Mouse (Mus musculus): ENCODE data around the gene Rpp25. TPM values are rescaled to one million over a fixed set of nuclear protein-coding genes. Genes with fewer than 3 reads are reported as not detected.
A peak's percentile ranks its signal among the peaks of the same experiment; 100 is the strongest.

Rpp25 gene
- polyA plus RNA-seq, 1 experiment from 2014 or later: 0.89 TPM

GRCm38 (mm10) chr9:57497236-57497635 lies 6.6 kb upstream of the Rpp25 start:
- peaks cover 39% of the 10 kb centered on the region for H3K27me3 ChIP-seq
- ATAC-seq (ENCODE audit: insufficient number of reproducible peaks, low FRiP score, low TSS enrichment, low read depth): no peak
- H3K9ac ChIP-seq: no peak overlapping the region
- peaks cover 5% of the 10 kb centered on the region; the same call in 1 of the 2 replicates for H3K4me1 ChIP-seq
- H3K27ac ChIP-seq (replicated peaks): no peak overlapping the region
- no peaks in the 10 kb centered on the region for H3K9me3 ChIP-seq (replicated peaks)
- 74% methylated on average over 5 of the region's 5 CpGs for WGBS
- no peak overlapping the region for H3K4me2 ChIP-seq (replicated peaks)
- no peak overlapping the region for H3K4me3 ChIP-seq (replicated peaks)
- H3K36me3 ChIP-seq: no peaks in the 10 kb centered on the region

- H3K9ac ChIP-seq: no peak overlapping the region
- H3K4me2 ChIP-seq (replicated peaks): no peak overlapping the region
- peaks cover 52% of the 10 kb centered on the region for H3K27me3 ChIP-seq
- no peak overlapping the region for H3K27ac ChIP-seq (replicated peaks)
- H3K4me1 ChIP-seq: peaks cover 17% of the 10 kb centered on the region
- ATAC-seq (ENCODE audit: insufficient number of reproducible peaks, low FRiP score, low TSS enrichment, low read depth): no peak
- WGBS: 47% methylated on average over 7 of the region's 7 CpGs
- H3K36me3 ChIP-seq: no peaks in the 10 kb centered on the region
- no peaks in the 10 kb centered on the region for H3K9me3 ChIP-seq (replicated peaks)
- H3K4me3 ChIP-seq (replicated peaks): no peak overlapping the region
Observed at GRCm38 (mm10) chr9:57498536-57498935, 5.3 kb upstream of the Rpp25 start.

DNA sequence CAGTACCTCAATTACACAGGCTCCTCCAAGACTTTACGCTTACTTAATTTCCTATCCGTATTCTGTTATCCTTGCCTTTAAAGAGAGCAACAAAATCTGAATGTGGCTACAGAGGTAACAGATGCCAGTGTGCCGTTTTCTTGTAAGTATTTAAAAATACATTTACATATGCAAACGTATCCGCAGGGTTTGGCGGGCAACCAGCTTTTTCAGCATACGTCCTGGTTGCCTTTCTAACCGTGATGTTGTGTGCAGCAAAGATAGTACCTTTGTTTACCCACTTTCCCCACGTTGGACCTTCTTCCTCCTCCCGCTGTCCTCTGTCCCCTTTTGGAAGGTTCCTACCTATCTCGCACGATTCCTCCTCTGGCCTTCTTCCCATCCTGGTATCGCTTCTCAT lies 2.4 kb upstream of the Rpp25 start:
- Histone ChIP-seq H3K4me2 (replicated peaks) (peak overlapping the region; percentile 13; the same call in 1 of the 2 replicates), H3K4me1 (peaks cover 35% of the 10 kb centered on the region), H3K27me3 (peaks cover 81% of the 10 kb centered on the region), H3K9ac (no peak overlapping the region), H3K36me3 (no peaks in the 10 kb centered on the region), H3K27ac (replicated peaks) (no peak overlapping the region), H3K4me3 (replicated peaks) (no peak overlapping the region), H3K9me3 (replicated peaks) (no peaks in the 10 kb centered on the region)
- no peak for ATAC-seq (ENCODE audit: insufficient number of reproducible peaks, low FRiP score, low TSS enrichment, low read depth)
- 8% methylated on average over 13 of the region's 13 CpGs for WGBS

GRCm38 (mm10) chr9:57501861-57502260 lies 2.0 kb upstream of the Rpp25 start:
- 3% methylated on average over 20 of the region's 20 CpGs for WGBS
- H3K4me2 ChIP-seq (replicated peaks): peak overlapping the region; percentile 13; the same call in 1 of the 2 replicates
- no peak overlapping the region for H3K27ac ChIP-seq (replicated peaks)
- peaks cover 35% of the 10 kb centered on the region for H3K4me1 ChIP-seq
- no peak overlapping the region for H3K9ac ChIP-seq
- no peak for ATAC-seq (ENCODE audit: insufficient number of reproducible peaks, low FRiP score, low TSS enrichment, low read depth)
- no peak overlapping the region for H3K4me3 ChIP-seq (replicated peaks)
- H3K9me3 ChIP-seq (replicated peaks): no peaks in the 10 kb centered on the region
- peaks cover 83% of the 10 kb centered on the region for H3K27me3 ChIP-seq
- H3K36me3 ChIP-seq: no peaks in the 10 kb centered on the region

DNA sequence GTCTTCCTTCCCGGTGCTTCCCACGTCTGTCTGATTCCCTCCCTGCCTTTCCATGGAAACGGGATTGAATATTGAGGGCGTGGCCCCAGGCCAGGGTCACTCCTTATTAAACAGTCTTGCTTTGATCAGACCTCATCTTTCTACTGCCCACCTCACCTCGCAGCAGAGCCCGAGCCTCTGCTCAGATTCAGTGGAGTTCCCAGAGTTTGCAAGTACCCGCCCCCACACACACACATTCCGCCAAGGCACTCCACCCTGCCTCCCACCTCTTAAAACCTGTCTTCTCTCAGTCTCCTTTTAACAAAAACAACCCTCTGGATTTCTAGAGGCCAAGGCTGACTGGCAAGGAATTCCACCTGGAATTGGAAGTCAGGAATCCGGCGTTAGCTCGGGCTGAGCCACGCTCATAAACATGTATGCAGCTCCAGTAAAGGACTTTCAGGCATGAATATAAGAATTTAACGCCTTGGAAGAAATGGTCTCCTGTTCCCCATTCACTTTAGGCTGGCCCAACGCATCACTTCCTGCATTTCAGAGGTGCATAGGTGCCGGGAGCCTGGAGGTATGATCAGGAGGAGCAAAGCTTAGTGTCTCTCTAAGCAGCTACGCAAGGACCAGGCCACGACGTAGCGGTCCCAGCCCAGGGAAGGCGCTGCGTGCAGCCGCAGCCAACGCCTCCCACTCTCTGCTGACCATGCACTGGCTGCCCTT lies 760 bp upstream of the Rpp25 start:
- Histone ChIP-seq H3K36me3 (no peaks in the 10 kb centered on the region), H3K27me3 (peaks cover 83% of the 10 kb centered on the region), H3K4me3 (replicated peaks) (peak overlapping the region; percentile 45), H3K27ac (replicated peaks) (no peak overlapping the region), H3K4me2 (replicated peaks) (peak overlapping the region; percentile 97), H3K9ac (no peak overlapping the region), H3K9me3 (replicated peaks) (no peaks in the 10 kb centered on the region), H3K4me1 (peaks cover 35% of the 10 kb centered on the region)
- no peak for ATAC-seq (ENCODE audit: insufficient number of reproducible peaks, low FRiP score, low TSS enrichment, low read depth)
- 3% methylated on average over 23 of the region's 23 CpGs for WGBS

GRCm38 (mm10) chr9:57504381-57504700 lies 515 bp downstream of the Rpp25 start:
- Histone ChIP-seq H3K36me3 (no peaks in the 10 kb centered on the region), H3K27ac (replicated peaks) (no peak overlapping the region), H3K4me1 (peaks cover 35% of the 10 kb centered on the region), H3K9me3 (replicated peaks) (no peaks in the 10 kb centered on the region), H3K27me3 (peaks cover 73% of the 10 kb centered on the region), H3K4me2 (replicated peaks) (peak overlapping the region; percentile 97), H3K4me3 (replicated peaks) (peak overlapping the region; percentile 45), H3K9ac (peak overlapping the region; percentile 23; the same call in 1 of the 2 replicates)
- under 1% methylated on average over 34 of the region's 34 CpGs for WGBS
- peak; percentile 75 for ATAC-seq (ENCODE audit: insufficient number of reproducible peaks, low FRiP score, low TSS enrichment, low read depth)

- Histone ChIP-seq H3K4me2 (replicated peaks) (no peak overlapping the region), H3K36me3 (no peaks in the 10 kb centered on the region), H3K4me1 (peaks cover 35% of the 10 kb centered on the region), H3K27ac (replicated peaks) (no peak overlapping the region), H3K4me3 (replicated peaks) (peak overlapping the region; percentile 45), H3K9me3 (replicated peaks) (no peaks in the 10 kb centered on the region), H3K27me3 (peaks cover 67% of the 10 kb centered on the region), H3K9ac (no peak overlapping the region)
- whole genome bisulfite sequencing: 46% methylated on average over 10 of the region's 10 CpGs
- no peak for ATAC-seq (ENCODE audit: insufficient number of reproducible peaks, low FRiP score, low TSS enrichment, low read depth)
Observed at GRCm38 (mm10) chr9:57504891-57505290, 1.1 kb downstream of the Rpp25 start.

GRCm38 (mm10) chr9:57505700-57506099 lies 1.9 kb downstream of the Rpp25 start:
- no peak overlapping the region for H3K27ac ChIP-seq (replicated peaks)
- peaks cover 35% of the 10 kb centered on the region for H3K4me1 ChIP-seq
- H3K4me3 ChIP-seq (replicated peaks): no peak overlapping the region
- H3K9ac ChIP-seq: no peak overlapping the region
- H3K27me3 ChIP-seq: peaks cover 59% of the 10 kb centered on the region
- 9% methylated on average over 8 of the region's 8 CpGs for WGBS
- no peak for ATAC-seq (ENCODE audit: insufficient number of reproducible peaks, low FRiP score, low TSS enrichment, low read depth)
- H3K4me2 ChIP-seq (replicated peaks): no peak overlapping the region
- H3K9me3 ChIP-seq (replicated peaks): no peaks in the 10 kb centered on the region
- no peaks in the 10 kb centered on the region for H3K36me3 ChIP-seq

- H3K9ac ChIP-seq: no peak overlapping the region
- WGBS: 61% methylated on average over 2 of the region's 2 CpGs
- H3K4me1 ChIP-seq: 0 out of 2 replicates have a peak, but pooled peaks cover 4% of the 10 kb centered on the region
- H3K36me3 ChIP-seq: no peaks in the 10 kb centered on the region
- H3K9me3 ChIP-seq (replicated peaks): no peaks in the 10 kb centered on the region
- ATAC-seq (ENCODE audit: insufficient number of reproducible peaks, low FRiP score, low TSS enrichment, low read depth): no peak
- H3K27ac ChIP-seq (replicated peaks): no peak overlapping the region
- no peak overlapping the region for H3K4me2 ChIP-seq (replicated peaks)
- H3K27me3 ChIP-seq: peaks cover 10% of the 10 kb centered on the region
- H3K4me3 ChIP-seq (replicated peaks): no peak overlapping the region
Observed at GRCm38 (mm10) chr9:57510577-57510976, 6.8 kb downstream of the Rpp25 start.

- H3K4me2 ChIP-seq (replicated peaks): no peak overlapping the region
- no peaks in the 10 kb centered on the region for H3K9me3 ChIP-seq (replicated peaks)
- no peak for ATAC-seq (ENCODE audit: insufficient number of reproducible peaks, low FRiP score, low TSS enrichment, low read depth)
- no peak overlapping the region for H3K4me3 ChIP-seq (replicated peaks)
- 6% methylated on average over 3 of the region's 3 CpGs for WGBS
- H3K9ac ChIP-seq: no peak overlapping the region
- H3K4me1 ChIP-seq: peaks cover 3% of the 10 kb centered on the region
- no peaks in the 10 kb centered on the region for H3K36me3 ChIP-seq
- no peak overlapping the region for H3K27ac ChIP-seq (replicated peaks)
- H3K27me3 ChIP-seq: no peaks in the 10 kb centered on the region
Observed at GRCm38 (mm10) chr9:57517113-57517512, 13.3 kb downstream of the Rpp25 start.

GRCm38 (mm10) chr9:57520375-57521055 lies 16.7 kb downstream of the Rpp25 start:
- ATAC-seq (ENCODE audit: insufficient number of reproducible peaks, low FRiP score, low TSS enrichment, low read depth): no peak; the same call in 1 of the 2 replicates

More at GRCm38 (mm10) chr9:57520375-57521055, 16.7 kb downstream of the Rpp25 start:
- H3K4me2 ChIP-seq (replicated peaks): peak overlapping the region; percentile 69
- peak overlapping the region; percentile 80 for H3K4me3 ChIP-seq (replicated peaks)
- H3K27me3 ChIP-seq: no peaks in the 10 kb centered on the region
- peaks cover 18% of the 10 kb centered on the region for H3K4me1 ChIP-seq
- H3K36me3 ChIP-seq: no peaks in the 10 kb centered on the region
- peak overlapping the region; percentile 45; the same call in 1 of the 2 replicates for H3K27ac ChIP-seq (replicated peaks)
- WGBS: 22% methylated on average over 16 of the region's 16 CpGs
- H3K9me3 ChIP-seq (replicated peaks): no peaks in the 10 kb centered on the region
- peak overlapping the region; percentile 88; the same call in 1 of the 2 replicates for H3K9ac ChIP-seq
